Mouse (Mus musculus) hindbrain, embryonic 16.5 days (tissue): ENCODE measurements around the gene Dennd2a. TPM values are rescaled to one million over a fixed set of nuclear protein-coding genes. Genes with fewer than 3 reads are reported as not detected.

Experiments used
- ATAC-seq: fragments of 200-750 bp; cut with Nextera tagmentation; 2 replicates; pipeline ENCODE4 v1.8.0; 2017; ENCODE audit warnings: moderate TSS enrichment, moderate library complexity
- H3K27ac ChIP-seq: fragments of 300-500 bp; sonication (generic); 2 replicates; pipeline ENCODE4 v1.5.1; 2014; ENCODE audit warnings: low read depth, mild to moderate bottlenecking, control low read depth, low read length, moderate library complexity
- H3K27me3 ChIP-seq: fragments of 300-500 bp; sonication (generic); replicated peaks from 2 replicates; pipeline ENCODE4 v1.6.1; 2014; ENCODE audit warnings: low read length; ENCODE audit not compliant: control insufficient read depth, insufficient read depth
- H3K36me3 ChIP-seq: fragments of 300-500 bp; sonication (generic); 2 replicates; pipeline ENCODE4 v1.6.1; 2014; ENCODE audit warnings: mild to moderate bottlenecking, low read length, moderate library complexity, mixed read lengths; ENCODE audit not compliant: control insufficient read depth, insufficient read depth
- H3K4me1 ChIP-seq: fragments of 300-500 bp; sonication (generic); 2 replicates; pipeline ENCODE4 v1.6.1; 2014; ENCODE audit warnings: low read depth, low read length; ENCODE audit not compliant: control insufficient read depth, insufficient read depth
- H3K4me2 ChIP-seq: fragments of 300-500 bp; sonication (generic); 2 replicates; pipeline ENCODE4 v1.6.1; 2014; ENCODE audit warnings: mild to moderate bottlenecking, low read length, control low read depth, moderate library complexity
- H3K4me3 ChIP-seq: fragments of 300-500 bp; sonication (generic); 2 replicates; pipeline ENCODE4 v1.5.1; 2014; ENCODE audit warnings: mild to moderate bottlenecking, low read length, control low read depth, moderate library complexity
- H3K9ac ChIP-seq: fragments of 300-500 bp; sonication (generic); 2 replicates; pipeline ENCODE4 v1.6.1; 2014; ENCODE audit warnings: low read depth, mild to moderate bottlenecking, control low read depth, low read length, moderate library complexity
- H3K9me3 ChIP-seq: fragments of 300-500 bp; sonication (generic); 2 replicates; pipeline ENCODE4 v1.6.1; 2014; ENCODE audit warnings: mild to moderate bottlenecking, low read length, moderate library complexity; ENCODE audit not compliant: control insufficient read depth
- WGBS: fragments of 180-500 bp; shearing (Covaris S2); extraction: QIAGEN DNeasy Blood & Tissue Kit; methylation state at CpG from one replicate; pipeline ENCODE4 v1.1.7; 2014; 5-methylcytosine and 5-hydroxymethylcytosine counted together
- polyA plus RNA-seq: library from polyadenylated mRNA; unstranded; fragments of >200 nt; fragmentation: Nextera tagmentation; extraction: Ambion mirVana; gene quantifications from 2 replicates; pipeline ENCODE4 v1.2.1, GENCODE M21; 2015

Gene Dennd2a
- polyA plus RNA-seq, 1 experiment from 2014 or later = 12.8 TPM

- H3K27me3 ChIP-seq = no peaks in the 10 kb centered on the region
- H3K9me3 ChIP-seq = no peaks in the 10 kb centered on the region
- H3K4me3 ChIP-seq = no peak overlapping the region
- H3K9ac ChIP-seq = no peak overlapping the region
- no peak overlapping the region for H3K4me2 ChIP-seq
- no peaks in the 10 kb centered on the region for H3K4me1 ChIP-seq
- no peaks in the 10 kb centered on the region for H3K36me3 ChIP-seq
- H3K27ac ChIP-seq = no peak overlapping the region
- no peak for ATAC-seq
- 76% methylated on average over 2 of the region's 2 CpGs for WGBS
Measured at GRCm38 (mm10) chr6:39434111-39434885, 123.4 kb downstream of the Dennd2a start.

GRCm38 (mm10) chr6:39433701-39434100 is 124.0 kb downstream of the Dennd2a start:
- Histone ChIP-seq H3K9me3 (no peaks in the 10 kb centered on the region), H3K4me3 (no peak overlapping the region), H3K36me3 (no peaks in the 10 kb centered on the region), H3K9ac (no peak overlapping the region), H3K4me1 (no peaks in the 10 kb centered on the region), H3K27me3 (no peaks in the 10 kb centered on the region), H3K27ac (no peak overlapping the region), H3K4me2 (no peak overlapping the region)
- no peak for ATAC-seq

- Histone ChIP-seq H3K27ac (no peak overlapping the region), H3K27me3 (no peaks in the 10 kb centered on the region), H3K36me3 (no peaks in the 10 kb centered on the region), H3K4me3 (no peak overlapping the region), H3K4me2 (no peak overlapping the region), H3K9ac (no peak overlapping the region), H3K9me3 (no peaks in the 10 kb centered on the region), H3K4me1 (no peaks in the 10 kb centered on the region)
- 84% methylated on average over 4 of the region's 4 CpGs for WGBS
- ATAC-seq = no peak
Measured at GRCm38 (mm10) chr6:39433174-39433573, 124.5 kb downstream of the Dennd2a start.

GRCm38 (mm10) chr6:39430722-39431121 is 126.9 kb downstream of the Dennd2a start:
- no peaks in the 10 kb centered on the region for H3K9me3 ChIP-seq
- H3K27ac ChIP-seq = no peak overlapping the region
- whole genome bisulfite sequencing = 66% methylated on average over 11 of the region's 11 CpGs
- no peaks in the 10 kb centered on the region for H3K27me3 ChIP-seq
- H3K4me1 ChIP-seq = no peaks in the 10 kb centered on the region
- H3K36me3 ChIP-seq = no peaks in the 10 kb centered on the region
- H3K9ac ChIP-seq = no peak overlapping the region
- H3K4me2 ChIP-seq = no peak overlapping the region
- no peak overlapping the region for H3K4me3 ChIP-seq
- no peak for ATAC-seq

GRCm38 (mm10) chr6:39429007-39429788 is 128.5 kb downstream of the Dennd2a start:
- 78% methylated on average over 6 of the region's 6 CpGs for WGBS
- no peak for ATAC-seq
- Histone ChIP-seq H3K27ac (no peak overlapping the region), H3K4me1 (no peaks in the 10 kb centered on the region), H3K36me3 (no peaks in the 10 kb centered on the region), H3K27me3 (no peaks in the 10 kb centered on the region), H3K9me3 (no peaks in the 10 kb centered on the region), H3K4me2 (no peak overlapping the region), H3K9ac (no peak overlapping the region), H3K4me3 (no peak overlapping the region)

- Histone ChIP-seq H3K27me3 (no peaks in the 10 kb centered on the region), H3K4me1 (no peaks in the 10 kb centered on the region), H3K9ac (no peak overlapping the region), H3K36me3 (no peaks in the 10 kb centered on the region), H3K4me3 (no peak overlapping the region), H3K9me3 (no peaks in the 10 kb centered on the region), H3K4me2 (no peak overlapping the region), H3K27ac (no peak overlapping the region)
- 90% methylated on average over 4 of the region's 4 CpGs for WGBS
- ATAC-seq = no peak
Measured at GRCm38 (mm10) chr6:39427276-39428003, 130.2 kb downstream of the Dennd2a start.

- Histone ChIP-seq H3K4me2 (no peak overlapping the region), H3K27ac (no peak overlapping the region), H3K36me3 (no peaks in the 10 kb centered on the region), H3K4me1 (no peaks in the 10 kb centered on the region), H3K27me3 (no peaks in the 10 kb centered on the region), H3K9ac (no peak overlapping the region), H3K9me3 (no peaks in the 10 kb centered on the region), H3K4me3 (no peak overlapping the region)
- WGBS = 93% methylated on average over 4 of the region's 4 CpGs
- ATAC-seq = no peak
Measured at GRCm38 (mm10) chr6:39426725-39427124, 130.9 kb downstream of the Dennd2a start.

GRCm38 (mm10) chr6:39425181-39425580 is 132.5 kb downstream of the Dennd2a start:
- no peak overlapping the region for H3K27ac ChIP-seq
- H3K36me3 ChIP-seq = no peaks in the 10 kb centered on the region
- H3K9ac ChIP-seq = no peak overlapping the region
- H3K4me3 ChIP-seq = no peak overlapping the region
- no peaks in the 10 kb centered on the region for H3K27me3 ChIP-seq
- no peak overlapping the region for H3K4me2 ChIP-seq
- 89% methylated on average over 2 of the region's 2 CpGs for WGBS
- H3K4me1 ChIP-seq = no peaks in the 10 kb centered on the region
- H3K9me3 ChIP-seq = no peaks in the 10 kb centered on the region
- ATAC-seq = no peak

- H3K9ac ChIP-seq = no peak overlapping the region
- no peaks in the 10 kb centered on the region for H3K9me3 ChIP-seq
- no peak overlapping the region for H3K4me2 ChIP-seq
- H3K27me3 ChIP-seq = no peaks in the 10 kb centered on the region
- no peak overlapping the region for H3K4me3 ChIP-seq
- 89% methylated on average over 7 of the region's 7 CpGs for WGBS
- H3K27ac ChIP-seq = no peak overlapping the region
- no peaks in the 10 kb centered on the region for H3K36me3 ChIP-seq
- H3K4me1 ChIP-seq = no peaks in the 10 kb centered on the region
- no peak for ATAC-seq
Measured at GRCm38 (mm10) chr6:39423686-39424085, 134.0 kb downstream of the Dennd2a start.
